Mouse (Mus musculus) neural tube, embryonic 14.5 days (tissue): ENCODE data around the gene Obscn. TPM values are rescaled to one million over a fixed set of nuclear protein-coding genes. Genes with fewer than 3 reads are reported as not detected.

Source experiments
- ATAC-seq: fragments of 200-750 bp; cut with Nextera tagmentation; 2 replicates; pipeline ENCODE4 v1.8.0; 2017; ENCODE audit warnings: low read depth, mild to moderate bottlenecking, moderate TSS enrichment, moderate library complexity
- H3K27ac ChIP-seq: fragments of 300-500 bp; sonication (generic); 2 replicates; pipeline ENCODE4 v1.5.1; 2014; ENCODE audit warnings: low read depth, mild to moderate bottlenecking, control low read depth, low read length, moderate library complexity, mixed read lengths
- H3K27me3 ChIP-seq: fragments of 300-500 bp; sonication (generic); 2 replicates; pipeline ENCODE4 v1.6.1; 2014; ENCODE audit warnings: low read length; ENCODE audit not compliant: control insufficient read depth, insufficient read depth
- H3K36me3 ChIP-seq: fragments of 300-500 bp; sonication (generic); 2 replicates; pipeline ENCODE4 v1.6.1; 2014; ENCODE audit warnings: low read length, mixed read lengths; ENCODE audit not compliant: control insufficient read depth, insufficient read depth
- H3K4me1 ChIP-seq: fragments of 300-500 bp; sonication (generic); 2 replicates; pipeline ENCODE4 v1.6.1; 2014; ENCODE audit warnings: low read length; ENCODE audit not compliant: control insufficient read depth, insufficient read depth
- H3K4me2 ChIP-seq: fragments of 300-500 bp; sonication (generic); 2 replicates; pipeline ENCODE4 v1.6.1; 2014; ENCODE audit warnings: mild to moderate bottlenecking, low read depth, low read length, control low read depth
- H3K4me3 ChIP-seq: fragments of 300-500 bp; sonication (generic); 2 replicates; pipeline ENCODE4 v1.5.1; 2014; ENCODE audit warnings: low read depth, low read length, control low read depth, mixed read lengths
- H3K9ac ChIP-seq: fragments of 300-500 bp; sonication (generic); replicated peaks from 2 replicates; pipeline ENCODE4 v1.6.1; 2014; ENCODE audit warnings: low read depth, mild to moderate bottlenecking, control low read depth, low read length, mixed read lengths
- H3K9me3 ChIP-seq: fragments of 300-500 bp; sonication (generic); 2 replicates; pipeline ENCODE4 v1.6.1; 2016; ENCODE audit warnings: low read length; ENCODE audit not compliant: control insufficient read depth
- WGBS: fragments of 180-500 bp; shearing (Covaris S2); extraction: QIAGEN DNeasy Blood & Tissue Kit; methylation state at CpG from one replicate; pipeline ENCODE4 v1.1.7; 2014; 5-methylcytosine and 5-hydroxymethylcytosine counted together
- polyA plus RNA-seq: library from polyadenylated mRNA; unstranded; fragments of >200 nt; fragmentation: Nextera tagmentation; extraction: Ambion mirVana; gene quantifications from 2 replicates; pipeline ENCODE4 v1.2.1, GENCODE M21; 2014

Obscn gene
- polyA plus RNA-seq, 1 experiment from 2014 or later: 0.74 TPM

DNA sequence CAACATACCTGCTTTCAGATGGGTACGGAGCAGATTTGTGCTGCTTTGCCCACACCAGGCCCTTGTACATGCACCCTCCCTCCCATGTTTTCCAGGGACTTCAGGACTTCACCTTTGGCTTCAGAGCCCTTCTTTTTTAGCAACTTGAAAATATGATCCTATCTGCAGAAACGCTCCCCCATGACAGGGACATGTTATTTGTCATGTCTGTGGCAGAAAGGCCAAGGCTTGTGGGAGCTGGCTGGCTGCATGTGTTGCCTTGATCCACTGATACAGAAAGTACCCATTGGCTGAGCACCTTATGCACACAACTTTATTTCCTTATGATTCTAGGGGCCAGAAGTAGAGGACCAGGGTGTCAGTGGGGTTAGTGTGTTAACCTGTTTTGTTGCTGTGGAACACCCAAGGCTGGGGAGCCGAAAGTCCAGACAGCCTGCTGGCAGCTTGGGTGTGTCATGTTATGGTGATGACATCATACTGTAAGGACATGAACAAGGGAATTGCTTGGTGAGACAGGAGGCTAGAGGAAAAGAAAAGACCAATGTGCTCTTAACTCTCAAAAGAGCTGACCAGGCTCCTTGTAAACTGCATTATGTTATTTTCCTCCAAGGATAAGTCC is 150.8 kb downstream of the Obscn start:
- H3K27me3 ChIP-seq: no peaks in the 10 kb centered on the region
- peaks cover 1% of the 10 kb centered on the region; the same call in 1 of the 2 replicates for H3K4me1 ChIP-seq
- H3K4me3 ChIP-seq: no peak overlapping the region
- no peak overlapping the region for H3K4me2 ChIP-seq
- no peak overlapping the region for H3K27ac ChIP-seq
- H3K9ac ChIP-seq: no peak overlapping the region
- H3K9me3 ChIP-seq: no peaks in the 10 kb centered on the region
- peaks cover 46% of the 10 kb centered on the region for H3K36me3 ChIP-seq
- WGBS: 100% methylated on average over 3 of the region's 3 CpGs
- ATAC-seq: no peak

DNA sequence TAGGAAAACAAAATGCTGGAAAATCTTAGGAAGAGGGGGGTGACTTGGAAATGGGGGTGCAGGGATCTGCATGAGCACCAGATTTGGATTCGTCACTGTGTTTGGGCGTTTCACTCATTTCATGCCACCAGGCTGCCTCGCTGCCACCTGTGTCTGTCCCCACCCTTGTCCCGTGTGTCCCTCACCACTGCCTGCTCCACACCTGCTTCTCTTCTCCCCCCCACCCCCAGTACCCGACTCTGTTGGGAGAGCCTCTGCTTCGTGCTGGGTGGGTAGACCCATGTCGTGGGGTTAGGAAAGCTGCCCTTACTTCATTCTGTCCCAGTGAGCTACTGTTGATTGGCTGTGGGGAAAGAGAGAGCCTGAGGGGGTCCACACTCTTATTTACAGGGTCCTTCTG is 151.5 kb downstream of the Obscn start:
- H3K9ac ChIP-seq: no peak overlapping the region
- no peak for ATAC-seq
- H3K9me3 ChIP-seq: no peaks in the 10 kb centered on the region
- no peak overlapping the region for H3K4me3 ChIP-seq
- no peaks in the 10 kb centered on the region for H3K27me3 ChIP-seq
- peaks cover 8% of the 10 kb centered on the region for H3K4me1 ChIP-seq
- H3K36me3 ChIP-seq: peaks cover 39% of the 10 kb centered on the region
- 95% methylated on average over 7 of the region's 7 CpGs for WGBS
- H3K4me2 ChIP-seq: no peak overlapping the region
- H3K27ac ChIP-seq: no peak overlapping the region

- H3K4me2 ChIP-seq: no peak overlapping the region
- ATAC-seq: no peak
- H3K4me3 ChIP-seq: no peak overlapping the region
- H3K9me3 ChIP-seq: no peaks in the 10 kb centered on the region
- WGBS: 96% methylated on average over 6 of the region's 6 CpGs
- peaks cover 16% of the 10 kb centered on the region for H3K4me1 ChIP-seq
- H3K9ac ChIP-seq: no peak overlapping the region
- H3K36me3 ChIP-seq: peaks cover 31% of the 10 kb centered on the region
- H3K27ac ChIP-seq: no peak overlapping the region
- no peaks in the 10 kb centered on the region for H3K27me3 ChIP-seq
Measured at GRCm38 (mm10) chr11:58983691-58984341, 152.4 kb downstream of the Obscn start.

GRCm38 (mm10) chr11:58982471-58983097 is 153.6 kb downstream of the Obscn start:
- no peak overlapping the region for H3K27ac ChIP-seq
- peaks cover 25% of the 10 kb centered on the region for H3K36me3 ChIP-seq
- peaks cover 18% of the 10 kb centered on the region for H3K4me1 ChIP-seq
- H3K27me3 ChIP-seq: no peaks in the 10 kb centered on the region
- H3K4me2 ChIP-seq: no peak overlapping the region
- ATAC-seq: no peak
- no peak overlapping the region for H3K4me3 ChIP-seq
- 84% methylated on average over 18 of the region's 18 CpGs for WGBS
- H3K9me3 ChIP-seq: no peaks in the 10 kb centered on the region
- H3K9ac ChIP-seq: no peak overlapping the region

DNA sequence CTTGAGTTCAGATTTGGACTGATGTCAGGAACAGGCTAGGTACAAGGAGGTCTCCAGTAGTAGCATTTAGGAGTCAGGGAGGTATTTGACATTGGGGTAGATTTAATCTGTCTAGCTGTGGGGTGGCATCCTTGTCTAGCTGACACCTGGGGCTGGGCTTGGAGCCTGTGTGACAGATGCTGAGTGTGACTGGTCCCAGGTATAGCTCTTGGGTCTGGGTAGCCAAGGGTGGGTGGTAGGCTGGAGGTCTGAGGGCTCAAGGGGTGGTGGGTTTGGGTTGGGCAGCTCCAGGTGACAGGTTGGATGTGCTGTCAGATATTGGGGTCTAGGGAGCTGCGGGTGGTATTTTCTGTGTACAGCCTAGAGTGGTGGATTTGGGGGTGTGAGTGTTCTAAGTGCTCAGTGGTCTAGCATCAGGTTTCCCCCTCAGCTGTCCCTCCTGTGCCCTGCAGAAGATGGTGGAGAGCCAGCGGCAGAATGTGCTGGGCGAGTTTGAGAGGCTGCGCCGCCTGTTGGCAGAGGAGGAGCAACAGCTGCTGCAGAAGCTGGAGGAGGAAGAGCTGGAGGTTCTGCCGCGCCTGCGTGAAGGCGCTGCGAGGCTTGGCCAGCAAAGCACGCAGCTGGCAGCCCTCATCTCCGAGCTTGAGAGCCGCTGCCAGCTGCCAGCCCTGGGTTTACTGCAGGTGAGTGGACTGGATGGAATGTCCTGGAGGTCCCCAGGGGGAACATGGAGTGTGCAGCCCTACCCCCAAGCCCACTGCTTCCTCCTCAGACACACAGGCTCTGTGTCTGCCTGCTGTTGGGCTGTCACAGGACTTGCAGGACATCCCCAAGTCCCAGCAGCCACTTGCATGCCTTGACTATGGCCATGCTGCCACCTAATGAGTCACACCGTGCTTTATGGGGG is 154.4 kb downstream of the Obscn start:
- Histone ChIP-seq H3K27ac (no peak overlapping the region), H3K9me3 (no peaks in the 10 kb centered on the region), H3K4me3 (no peak overlapping the region), H3K9ac (no peak overlapping the region), H3K27me3 (no peaks in the 10 kb centered on the region), H3K4me1 (peaks cover 22% of the 10 kb centered on the region), H3K36me3 (peaks cover 25% of the 10 kb centered on the region), H3K4me2 (no peak overlapping the region)
- 57% methylated on average over 9 of the region's 14 CpGs for WGBS
- ATAC-seq: peak; percentile 23; the same call in 1 of the 2 replicates

GRCm38 (mm10) chr11:58980381-58980990 is 155.7 kb downstream of the Obscn start:
- H3K4me1 ChIP-seq: peaks cover 27% of the 10 kb centered on the region
- no peaks in the 10 kb centered on the region for H3K27me3 ChIP-seq
- H3K9ac ChIP-seq: 0 out of 2 replicates have a peak overlapping the region, but pooled peaks have one; percentile 2
- peaks cover 17% of the 10 kb centered on the region for H3K36me3 ChIP-seq
- no peak overlapping the region for H3K4me2 ChIP-seq
- no peak for ATAC-seq
- no peaks in the 10 kb centered on the region for H3K9me3 ChIP-seq
- H3K4me3 ChIP-seq: no peak overlapping the region
- H3K27ac ChIP-seq: no peak overlapping the region
- 66% methylated on average over 5 of the region's 5 CpGs for WGBS

GRCm38 (mm10) chr11:58979661-58980060 is 156.5 kb downstream of the Obscn start:
- Histone ChIP-seq H3K9ac (no peak overlapping the region), H3K36me3 (peaks cover 11% of the 10 kb centered on the region), H3K27me3 (no peaks in the 10 kb centered on the region), H3K4me2 (peak overlapping the region; percentile 100), H3K27ac (no peak overlapping the region), H3K9me3 (no peaks in the 10 kb centered on the region), H3K4me3 (no peak overlapping the region), H3K4me1 (peaks cover 28% of the 10 kb centered on the region)
- no peak for ATAC-seq
- 92% methylated on average over 7 of the region's 7 CpGs for WGBS

DNA sequence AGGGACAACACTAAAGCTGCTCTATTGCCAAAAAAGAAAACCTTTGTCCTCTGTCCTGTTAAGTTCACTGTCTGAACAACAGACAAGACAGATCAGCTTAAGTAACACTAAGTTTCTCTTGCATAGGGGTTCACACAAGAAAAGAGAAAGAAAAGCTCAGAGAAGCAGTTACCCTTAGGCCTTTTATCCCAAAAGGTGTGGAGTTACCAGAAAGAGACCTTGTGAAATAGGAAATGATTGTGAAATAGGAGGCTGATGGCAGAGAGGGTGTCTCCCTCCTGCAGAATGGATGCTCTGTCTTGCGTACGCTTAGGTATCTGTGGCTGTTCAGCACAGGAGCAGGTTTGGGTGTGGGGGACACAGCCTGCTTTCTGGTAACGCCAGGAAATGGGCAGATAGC is 157.0 kb downstream of the Obscn start:
- peak overlapping the region; percentile 100 for H3K4me2 ChIP-seq
- no peaks in the 10 kb centered on the region for H3K27me3 ChIP-seq
- no peak overlapping the region; the same call in 1 of the 2 replicates for H3K9ac ChIP-seq
- peaks cover 11% of the 10 kb centered on the region for H3K36me3 ChIP-seq
- no peak for ATAC-seq
- WGBS: 80% methylated on average over 3 of the region's 3 CpGs
- H3K9me3 ChIP-seq: no peaks in the 10 kb centered on the region
- peaks cover 28% of the 10 kb centered on the region for H3K4me1 ChIP-seq
- H3K27ac ChIP-seq: no peak overlapping the region
- peak overlapping the region; percentile 98 for H3K4me3 ChIP-seq
